In genomic region chr5:118706414-118706813, GRCm38 (mm10) we compare ENCODE assay signal across 18 mouse cellular contexts.
DNase-seq lines count a peak whose midpoint lies in the region; ATAC-seq and TF ChIP-seq lines count a peak whose summit lies in the region.
"Had no signal": no experiment of that assay in that cellular context is flagged by ENCODE, and none has a peak within 500 bp of the region (broad histone marks: within the 10 kb centered on the region; RNA-seq: fewer than 3 reads in every experiment).

No protein-coding gene starts in this region.

- H3K27ac ChIP-seq in embryonic facial prominence, embryonic 12.5 days: 0 out of 2 replicates have a peak overlapping the region, but pooled peaks have one; percentile 0
- no peak overlapping the region for H3K27ac ChIP-seq in embryonic facial prominence, embryonic 10.5 days (replicated peaks)
- H3K27ac ChIP-seq in midbrain, embryonic 13.5 days: peak overlapping the region; percentile 46
- no peak overlapping the region for H3K27ac ChIP-seq in midbrain, embryonic 11.5 days (ENCODE audit: low read depth, low read length)
- H3K27ac ChIP-seq in forebrain, postnatal 0 days (ENCODE audit: low read depth, low read length): peak overlapping the region; percentile 54
- H3K27ac ChIP-seq in neural tube, embryonic 13.5 days (replicated peaks): peak overlapping the region; percentile 68
- H3K27ac ChIP-seq: heart, embryonic 15.5 days; kidney, embryonic 15.5 days; limb, embryonic 15.5 days; liver, embryonic 15.5 days had no signal

- H3K4me3 ChIP-seq in embryonic facial prominence, embryonic 12.5 days: no peak overlapping the region
- H3K4me3 ChIP-seq in embryonic facial prominence, embryonic 10.5 days: no peak overlapping the region
- no peak overlapping the region for H3K4me3 ChIP-seq in midbrain, embryonic 13.5 days (replicated peaks)
- H3K4me3 ChIP-seq in midbrain, embryonic 11.5 days (ENCODE audit: low read depth, low read length): no peak overlapping the region
- no peak overlapping the region for H3K4me3 ChIP-seq in forebrain, postnatal 0 days (ENCODE audit: low read depth, low read length)
- H3K4me3 ChIP-seq in neural tube, embryonic 13.5 days: no peak overlapping the region
- H3K4me3 ChIP-seq: heart, embryonic 15.5 days; kidney, embryonic 15.5 days; limb, embryonic 15.5 days; liver, embryonic 15.5 days had no signal

- WGBS in embryonic facial prominence, embryonic 12.5 days: 55% methylated on average over 3 of the region's 3 CpGs
- 73% methylated on average over 3 of the region's 3 CpGs for WGBS in embryonic facial prominence, embryonic 10.5 days
- 21% methylated on average over 3 of the region's 3 CpGs for WGBS in midbrain, embryonic 13.5 days
- WGBS in midbrain, embryonic 11.5 days: 55% methylated on average over 3 of the region's 3 CpGs
- WGBS in forebrain, postnatal 0 days: 13% methylated on average over 3 of the region's 3 CpGs
- WGBS in neural tube, embryonic 13.5 days: 18% methylated on average over 3 of the region's 3 CpGs

- no peaks in the 10 kb centered on the region for H3K9me3 ChIP-seq in embryonic facial prominence, embryonic 12.5 days
- H3K9me3 ChIP-seq in embryonic facial prominence, embryonic 10.5 days: no peaks in the 10 kb centered on the region
- H3K9me3 ChIP-seq in midbrain, embryonic 13.5 days: no peaks in the 10 kb centered on the region
- H3K9me3 ChIP-seq in midbrain, embryonic 11.5 days (ENCODE audit: control insufficient read depth, low read length): no peaks in the 10 kb centered on the region
- H3K9me3 ChIP-seq in forebrain, postnatal 0 days (ENCODE audit: low read length): no peaks in the 10 kb centered on the region
- H3K9me3 ChIP-seq in neural tube, embryonic 13.5 days: no peaks in the 10 kb centered on the region
- H3K9me3 ChIP-seq: heart, embryonic 15.5 days; kidney, embryonic 15.5 days; limb, embryonic 15.5 days; liver, embryonic 15.5 days had no signal

- DNase-seq in embryonic facial prominence, embryonic 10.5 days (ENCODE audit: low spot score): no peak
- DNase-seq in midbrain, embryonic 11.5 days (ENCODE audit: low spot score, missing footprints): no peak
- no peak for DNase-seq in forebrain, postnatal 0 days
- DNase-seq in cerebellum, adult 8-10 months: no peak
- no peak for DNase-seq in T-cell, adult 2 months (ENCODE audit: low spot score)
- DNase-seq: adrenal gland, adult 8-10 months; gastrocnemius, postnatal 36 days; heart, postnatal 4 days; right cerebral cortex, postnatal 25 days; thymus, adult 2 months had no signal

- no peak for ATAC-seq in embryonic facial prominence, embryonic 12.5 days (ENCODE audit: insufficient number of reproducible peaks, insufficient read depth, low FRiP score, low TSS enrichment)
- 0 out of 2 replicates have a peak, but pooled peaks have one; percentile 13 for ATAC-seq in midbrain, embryonic 13.5 days
- no peak for ATAC-seq in midbrain, embryonic 11.5 days (ENCODE audit: low FRiP score)
- peak; percentile 75 for ATAC-seq in forebrain, postnatal 0 days
- ATAC-seq in neural tube, embryonic 13.5 days (ENCODE audit: low read depth): no peak
- ATAC-seq: intestine, postnatal 0 days had no signal

- no peak overlapping the region for H3K4me2 ChIP-seq in embryonic facial prominence, embryonic 12.5 days (replicated peaks)
- no peak overlapping the region; the same call in 1 of the 2 replicates for H3K4me2 ChIP-seq in midbrain, embryonic 13.5 days (replicated peaks)
- H3K4me2 ChIP-seq in midbrain, embryonic 11.5 days: no peak overlapping the region
- no peak overlapping the region for H3K4me2 ChIP-seq in forebrain, postnatal 0 days (ENCODE audit: low read depth)
- H3K4me2 ChIP-seq in neural tube, embryonic 13.5 days: no peak overlapping the region
- H3K4me2 ChIP-seq: heart, embryonic 15.5 days; kidney, embryonic 15.5 days; limb, embryonic 15.5 days; liver, embryonic 15.5 days had no signal

- H3K4me1 ChIP-seq in embryonic facial prominence, embryonic 12.5 days: peaks cover 83% of the 10 kb centered on the region
- H3K4me1 ChIP-seq in embryonic facial prominence, embryonic 10.5 days: peaks cover 78% of the 10 kb centered on the region
- H3K4me1 ChIP-seq in midbrain, embryonic 13.5 days (replicated peaks): peaks cover 94% of the 10 kb centered on the region
- H3K4me1 ChIP-seq in midbrain, embryonic 11.5 days (ENCODE audit: control insufficient read depth, insufficient read depth, low read length): peaks cover 29% of the 10 kb centered on the region
- H3K4me1 ChIP-seq in forebrain, postnatal 0 days (ENCODE audit: insufficient read depth): peaks cover 26% of the 10 kb centered on the region
- H3K4me1 ChIP-seq in neural tube, embryonic 13.5 days (replicated peaks): peaks cover 97% of the 10 kb centered on the region

- H3K36me3 ChIP-seq in embryonic facial prominence, embryonic 12.5 days: no peaks in the 10 kb centered on the region
- no peaks in the 10 kb centered on the region for H3K36me3 ChIP-seq in embryonic facial prominence, embryonic 10.5 days (replicated peaks)
- no peaks in the 10 kb centered on the region for H3K36me3 ChIP-seq in midbrain, embryonic 13.5 days
- no peaks in the 10 kb centered on the region for H3K36me3 ChIP-seq in midbrain, embryonic 11.5 days (ENCODE audit: control insufficient read depth, insufficient read depth, low read length)
- H3K36me3 ChIP-seq in forebrain, postnatal 0 days (ENCODE audit: insufficient read depth): no peaks in the 10 kb centered on the region
- no peaks in the 10 kb centered on the region for H3K36me3 ChIP-seq in neural tube, embryonic 13.5 days
- H3K36me3 ChIP-seq: heart, embryonic 15.5 days; kidney, embryonic 15.5 days; limb, embryonic 15.5 days; liver, embryonic 15.5 days had no signal

- TF ChIP-seq CTCF in forebrain, postnatal 0 days (IDR thresholded peaks at IDR 0.05; ENCODE audit: low read depth): no peak

- no peak overlapping the region for H3K9ac ChIP-seq in embryonic facial prominence, embryonic 12.5 days
- no peak overlapping the region; the same call in 1 of the 2 replicates for H3K9ac ChIP-seq in midbrain, embryonic 13.5 days (replicated peaks)
- no peak overlapping the region for H3K9ac ChIP-seq in midbrain, embryonic 11.5 days (ENCODE audit: low read length)
- H3K9ac ChIP-seq in forebrain, postnatal 0 days: no peak overlapping the region; the same call in 1 of the 2 replicates
- H3K9ac ChIP-seq in neural tube, embryonic 13.5 days: no peak overlapping the region
- H3K9ac ChIP-seq: heart, embryonic 15.5 days; kidney, embryonic 15.5 days; limb, embryonic 15.5 days; liver, embryonic 15.5 days had no signal

- no peaks in the 10 kb centered on the region for H3K27me3 ChIP-seq in embryonic facial prominence, embryonic 12.5 days
- H3K27me3 ChIP-seq in embryonic facial prominence, embryonic 10.5 days (replicated peaks; ENCODE audit: low read depth, poor library complexity, severe bottlenecking): no peaks in the 10 kb centered on the region
- H3K27me3 ChIP-seq in midbrain, embryonic 13.5 days: no peaks in the 10 kb centered on the region
- no peaks in the 10 kb centered on the region for H3K27me3 ChIP-seq in midbrain, embryonic 11.5 days (ENCODE audit: control insufficient read depth, insufficient read depth, low read length)
- no peaks in the 10 kb centered on the region for H3K27me3 ChIP-seq in forebrain, postnatal 0 days (ENCODE audit: insufficient read depth, low read length)
- no peaks in the 10 kb centered on the region for H3K27me3 ChIP-seq in neural tube, embryonic 13.5 days
- H3K27me3 ChIP-seq: heart, embryonic 15.5 days; kidney, embryonic 15.5 days; limb, embryonic 15.5 days; liver, embryonic 15.5 days had no signal

Comparison
In these comparisons a context has a peak if more than half of its experiments do, and no peak if none do; other contexts are left out.
1. ATAC-seq: peak in midbrain, embryonic 13.5 days (single experiment) and forebrain, postnatal 0 days (single experiment); none in embryonic facial prominence, embryonic 12.5 days (single experiment), midbrain, embryonic 11.5 days (single experiment) and neural tube, embryonic 13.5 days (single experiment).
2. H3K27ac ChIP-seq: peak in embryonic facial prominence, embryonic 12.5 days (single experiment), midbrain, embryonic 13.5 days (single experiment), forebrain, postnatal 0 days (single experiment) and neural tube, embryonic 13.5 days (single experiment); none in embryonic facial prominence, embryonic 10.5 days (single experiment) and midbrain, embryonic 11.5 days (single experiment).